Mouse (Mus musculus) heart, embryonic 12.5 days (tissue): ENCODE data around the gene Arhgef39. TPM values are rescaled to one million over a fixed set of nuclear protein-coding genes. Genes with fewer than 3 reads are reported as not detected.
A peak's percentile ranks its signal among the peaks of the same experiment; 100 is the strongest.

ENCODE experiments used
- ATAC-seq: fragments of 200-750 bp; cut with Nextera tagmentation; 2 replicates; pipeline ENCODE4 v1.8.0; 2017; ENCODE audit warnings: moderate TSS enrichment, moderate library complexity; ENCODE audit not compliant: insufficient number of reproducible peaks, low FRiP score
- H3K27ac ChIP-seq: fragments of 300-500 bp; sonication (generic); 2 replicates; pipeline ENCODE4 v1.5.1; 2016; ENCODE audit warnings: mild to moderate bottlenecking, moderate library complexity; ENCODE audit not compliant: poor library complexity, severe bottlenecking
- H3K27me3 ChIP-seq: fragments of 300-500 bp; sonication (generic); replicated peaks from 2 replicates; pipeline ENCODE4 v1.6.1; 2016; ENCODE audit warnings: mild to moderate bottlenecking, moderate library complexity
- H3K36me3 ChIP-seq: fragments of 300-500 bp; sonication (generic); 2 replicates; pipeline ENCODE4 v1.6.1; 2016; ENCODE audit warnings: mild to moderate bottlenecking, moderate library complexity
- H3K4me1 ChIP-seq: fragments of 300-500 bp; sonication (generic); replicated peaks from 2 replicates; pipeline ENCODE4 v1.6.1; 2016; ENCODE audit warnings: mild to moderate bottlenecking
- H3K4me2 ChIP-seq: fragments of 300-500 bp; sonication (generic); 2 replicates; pipeline ENCODE4 v1.6.1; 2016; ENCODE audit warnings: mild to moderate bottlenecking, moderate library complexity
- H3K4me3 ChIP-seq: fragments of 300-500 bp; sonication (generic); 2 replicates; pipeline ENCODE4 v1.5.1; 2016; ENCODE audit warnings: mild to moderate bottlenecking
- H3K9ac ChIP-seq: fragments of 300-500 bp; sonication (generic); 2 replicates; pipeline ENCODE4 v1.6.1; 2016; ENCODE audit warnings: mild to moderate bottlenecking, moderate library complexity
- H3K9me3 ChIP-seq: fragments of 300-500 bp; sonication (generic); replicated peaks from 2 replicates; pipeline ENCODE4 v1.6.1; 2016; ENCODE audit warnings: mild to moderate bottlenecking, moderate library complexity
- WGBS: fragments of 180-500 bp; shearing (Covaris S2); methylation state at CpG from one replicate; pipeline ENCODE4 v1.1.7; 2016; 5-methylcytosine and 5-hydroxymethylcytosine counted together
- polyA plus RNA-seq: library from polyadenylated mRNA; unstranded; fragments of >200 nt; fragmentation: Nextera tagmentation; extraction: Ambion mirVana; gene quantifications from 2 replicates; pipeline ENCODE4 v1.2.1, GENCODE M21; 2016

Gene Arhgef39
- 37.7 and 38.7 TPM in 2 replicates for polyA plus RNA-seq

- H3K27ac ChIP-seq = peak within 1 kb of the TSS; percentile 52; the same call in 1 of the 2 replicates
- peak within 1 kb of the TSS; percentile 75 for H3K9ac ChIP-seq
- ATAC-seq = peak; percentile 89
- WGBS = 7% methylated on average over 50 of the region's 50 CpGs
- no peaks in the 10 kb centered on the region for H3K9me3 ChIP-seq
- peak within 1 kb of the TSS; percentile 67 for H3K4me3 ChIP-seq
- H3K4me2 ChIP-seq = peak within 1 kb of the TSS; percentile 80
- peaks cover 43% of the 10 kb centered on the region for H3K4me1 ChIP-seq
- peaks cover 19% of the 10 kb centered on the region for H3K36me3 ChIP-seq
- H3K27me3 ChIP-seq = no peaks in the 10 kb centered on the region
Observed at GRCm38 (mm10) chr4:43499407-43500333, at the start of gene Arhgef39. Arhgef39 (minus strand) TSS chr4:43499695.

- peaks cover 7% of the 10 kb centered on the region; the same call in 1 of the 2 replicates for H3K9me3 ChIP-seq
- no peaks in the 10 kb centered on the region for H3K4me1 ChIP-seq
- H3K27me3 ChIP-seq = no peaks in the 10 kb centered on the region
- H3K9ac ChIP-seq = no peak overlapping the region
- WGBS = 92% methylated on average over 12 of the region's 12 CpGs
- H3K36me3 ChIP-seq = peaks cover 100% of the 10 kb centered on the region
- H3K4me3 ChIP-seq = no peak overlapping the region
- H3K4me2 ChIP-seq = no peak overlapping the region
- no peak for ATAC-seq
- H3K27ac ChIP-seq = no peak overlapping the region
Observed at GRCm38 (mm10) chr4:43549055-43549454, 49.6 kb upstream of the Arhgef39 start.

GRCm38 (mm10) chr4:43547160-43547559 is 47.7 kb upstream of the Arhgef39 start:
- ATAC-seq = no peak
- Histone ChIP-seq H3K9ac (no peak overlapping the region), H3K9me3 (peaks cover 2% of the 10 kb centered on the region; the same call in 1 of the 2 replicates), H3K27ac (no peak overlapping the region), H3K4me2 (no peak overlapping the region), H3K4me1 (no peaks in the 10 kb centered on the region), H3K4me3 (no peak overlapping the region), H3K36me3 (peaks cover 100% of the 10 kb centered on the region), H3K27me3 (no peaks in the 10 kb centered on the region)
- 95% methylated on average over 8 of the region's 8 CpGs for WGBS

- Histone ChIP-seq H3K9ac (no peak overlapping the region), H3K27me3 (no peaks in the 10 kb centered on the region), H3K4me1 (no peaks in the 10 kb centered on the region), H3K4me3 (no peak overlapping the region), H3K9me3 (no peaks in the 10 kb centered on the region), H3K36me3 (peaks cover 100% of the 10 kb centered on the region), H3K4me2 (no peak overlapping the region), H3K27ac (no peak overlapping the region)
- ATAC-seq = no peak
- 92% methylated on average over 12 of the region's 12 CpGs for WGBS
Observed at GRCm38 (mm10) chr4:43546375-43547047, 47.0 kb upstream of the Arhgef39 start.

GRCm38 (mm10) chr4:43542044-43542443 is 42.5 kb upstream of the Arhgef39 start:
- no peak overlapping the region for H3K4me3 ChIP-seq
- no peaks in the 10 kb centered on the region for H3K4me1 ChIP-seq
- no peaks in the 10 kb centered on the region for H3K9me3 ChIP-seq
- no peak overlapping the region for H3K9ac ChIP-seq
- 72% methylated on average over 2 of the region's 3 CpGs for WGBS
- H3K36me3 ChIP-seq = peaks cover 99% of the 10 kb centered on the region
- no peak for ATAC-seq
- no peak overlapping the region for H3K27ac ChIP-seq
- no peaks in the 10 kb centered on the region for H3K27me3 ChIP-seq
- no peak overlapping the region for H3K4me2 ChIP-seq

- WGBS = 90% methylated on average over 9 of the region's 9 CpGs
- Histone ChIP-seq H3K27ac (no peak overlapping the region), H3K27me3 (no peaks in the 10 kb centered on the region), H3K4me3 (no peak overlapping the region), H3K4me1 (peaks cover 7% of the 10 kb centered on the region; the same call in 1 of the 2 replicates), H3K9me3 (no peaks in the 10 kb centered on the region), H3K36me3 (peaks cover 97% of the 10 kb centered on the region), H3K4me2 (no peak overlapping the region), H3K9ac (no peak overlapping the region)
- ATAC-seq = no peak
Observed at GRCm38 (mm10) chr4:43536031-43536430, 36.5 kb upstream of the Arhgef39 start.

- no peak overlapping the region for H3K9ac ChIP-seq
- H3K4me2 ChIP-seq = no peak overlapping the region
- H3K4me1 ChIP-seq = peaks cover 11% of the 10 kb centered on the region
- H3K27me3 ChIP-seq = no peaks in the 10 kb centered on the region
- ATAC-seq = no peak
- H3K9me3 ChIP-seq = no peaks in the 10 kb centered on the region
- no peak overlapping the region for H3K4me3 ChIP-seq
- no peak overlapping the region for H3K27ac ChIP-seq
- H3K36me3 ChIP-seq = peaks cover 98% of the 10 kb centered on the region
- WGBS = 92% methylated on average over 8 of the region's 8 CpGs
Observed at GRCm38 (mm10) chr4:43535628-43536027, 36.1 kb upstream of the Arhgef39 start.

GRCm38 (mm10) chr4:43533270-43533669 is 33.8 kb upstream of the Arhgef39 start:
- 86% methylated on average over 9 of the region's 9 CpGs for WGBS
- Histone ChIP-seq H3K4me2 (no peak overlapping the region), H3K9me3 (no peaks in the 10 kb centered on the region), H3K27ac (no peak overlapping the region), H3K4me3 (no peak overlapping the region), H3K36me3 (peaks cover 75% of the 10 kb centered on the region), H3K27me3 (no peaks in the 10 kb centered on the region), H3K9ac (no peak overlapping the region), H3K4me1 (peaks cover 20% of the 10 kb centered on the region)
- ATAC-seq = no peak

GRCm38 (mm10) chr4:43530581-43530980 is 31.1 kb upstream of the Arhgef39 start:
- no peak for ATAC-seq
- H3K27me3 ChIP-seq = 0 out of 2 replicates have a peak, but pooled peaks cover 4% of the 10 kb centered on the region
- no peak overlapping the region for H3K9ac ChIP-seq
- H3K36me3 ChIP-seq = peaks cover 49% of the 10 kb centered on the region
- H3K4me2 ChIP-seq = no peak overlapping the region
- peak overlapping the region; percentile 51; the same call in 1 of the 2 replicates for H3K27ac ChIP-seq
- H3K4me1 ChIP-seq = peaks cover 20% of the 10 kb centered on the region
- WGBS = 18% methylated on average over 7 of the region's 7 CpGs
- H3K4me3 ChIP-seq = no peak overlapping the region
- H3K9me3 ChIP-seq = no peaks in the 10 kb centered on the region

- no peak overlapping the region for H3K4me2 ChIP-seq
- H3K36me3 ChIP-seq = peaks cover 44% of the 10 kb centered on the region
- 0 out of 2 replicates have a peak, but pooled peaks have one; percentile 22 for ATAC-seq
- WGBS = 39% methylated on average over 8 of the region's 8 CpGs
- no peaks in the 10 kb centered on the region for H3K9me3 ChIP-seq
- no peak overlapping the region for H3K9ac ChIP-seq
- peaks cover 23% of the 10 kb centered on the region for H3K4me1 ChIP-seq
- peak overlapping the region; percentile 51 for H3K27ac ChIP-seq
- H3K4me3 ChIP-seq = no peak overlapping the region
- H3K27me3 ChIP-seq = 0 out of 2 replicates have a peak, but pooled peaks cover 4% of the 10 kb centered on the region
Observed at GRCm38 (mm10) chr4:43530081-43530501, 30.6 kb upstream of the Arhgef39 start.

GRCm38 (mm10) chr4:43528487-43528886 is 29.0 kb upstream of the Arhgef39 start:
- Histone ChIP-seq H3K27ac (no peak overlapping the region), H3K36me3 (peaks cover 28% of the 10 kb centered on the region), H3K9me3 (no peaks in the 10 kb centered on the region), H3K9ac (no peak overlapping the region), H3K4me3 (no peak overlapping the region), H3K27me3 (0 out of 2 replicates have a peak, but pooled peaks cover 9% of the 10 kb centered on the region), H3K4me2 (no peak overlapping the region), H3K4me1 (peaks cover 36% of the 10 kb centered on the region)
- ATAC-seq = no peak
- 73% methylated on average over 9 of the region's 9 CpGs for WGBS
